Mouse (Mus musculus) cerebellum, adult 11-12 months (tissue): ENCODE results near the gene Gm38655.
"Not testable (repeated sequence)": the region's sequence is repeated elsewhere in the genome, so short reads cannot be mapped to it uniquely, and the experiment has no call there.

Source experiments
- DNase-seq: peaks from one replicate; pipeline ENCODE4 v3.0.0; 2022

Gm38655 gene

GRCm38 (mm10) chr17:25165970-25166671 is 9.2 kb downstream of the Gm38655 start:
- DNase-seq = no peak

GRCm38 (mm10) chr17:25164770-25165169 is 10.5 kb downstream of the Gm38655 start:
- no peak for DNase-seq

GRCm38 (mm10) chr17:25163387-25163786 is 11.9 kb downstream of the Gm38655 start:
- DNase-seq = no peak

GRCm38 (mm10) chr17:25162161-25162560 is 13.1 kb downstream of the Gm38655 start, which contains the start of gene Ccdc154:
Gene Ccdc154 (plus strand): TSS chr17:25162461.
- no peak for DNase-seq

- no peak for DNase-seq
Measured at GRCm38 (mm10) chr17:25139960-25140359, 35.3 kb downstream of the Gm38655 start.

GRCm38 (mm10) chr17:25138803-25139202 is 36.5 kb downstream of the Gm38655 start:
- no peak for DNase-seq

GRCm38 (mm10) chr17:25135622-25136021 is 39.6 kb downstream of the Gm38655 start:
- DNase-seq = no peak

GRCm38 (mm10) chr17:25133275-25133698 is 42.0 kb downstream of the Gm38655 start, which contains the start of gene Clcn7:
Gene Clcn7 (plus strand): TSS chr17:25133391.
- peak; percentile 91 for DNase-seq

- no peak for DNase-seq
Measured at GRCm38 (mm10) chr17:25130060-25130459, 45.2 kb downstream of the Gm38655 start.

GRCm38 (mm10) chr17:25127681-25128080 is 47.6 kb downstream of the Gm38655 start:
- no peak for DNase-seq

- DNase-seq = no peak
Measured at GRCm38 (mm10) chr17:25127079-25127478, 48.2 kb downstream of the Gm38655 start.

- DNase-seq = not testable (repeated sequence)
Measured at GRCm38 (mm10) chr17:25125442-25126060, 49.7 kb downstream of the Gm38655 start.

GRCm38 (mm10) chr17:25123979-25124378 is 51.3 kb downstream of the Gm38655 start:
- DNase-seq = no peak
